Mouse (Mus musculus): ENCODE measurements around the gene Npb. TPM values are rescaled to one million over a fixed set of nuclear protein-coding genes. Genes with fewer than 3 reads are reported as not detected.

Npb gene
- total and polyA plus RNA-seq, 3 experiments: 1.9 to 3.8 TPM; not detected in 1

- peaks cover 14% of the 10 kb centered on the region for H3K4me1 ChIP-seq (ENCODE audit: insufficient read depth, low read depth, low read length)
Measured at GRCm38 (mm10) chr11:120657301-120657700, 49.0 kb downstream of the Npb start.

More at GRCm38 (mm10) chr11:120657301-120657700, 49.0 kb downstream of the Npb start:
- ATAC-seq (ENCODE audit: extremely low read depth, insufficient number of reproducible peaks, low FRiP score, poor library complexity, severe bottlenecking): no peak
- no peak overlapping the region for H3K4me3 ChIP-seq (ENCODE audit: low read depth, low read length)
- H3K36me3 ChIP-seq (replicated peaks): no peaks in the 10 kb centered on the region
- DNase-seq (ENCODE audit: low spot score): no peak
- peaks cover 74% of the 10 kb centered on the region for H3K27me3 ChIP-seq (ENCODE audit: insufficient read depth, low read length)
- no peak for TF ChIP-seq GATA2 (IDR thresholded peaks at IDR 0.05; ENCODE audit: borderline replicate concordance, low read depth, low read length)
- no peak for TF ChIP-seq CTCF (IDR thresholded peaks at IDR 0.05; ENCODE audit: low read depth, low read length)
- TF ChIP-seq TAL1 (conservative IDR thresholded peaks at IDR 0.05; ENCODE audit: low read depth, low read length): no peak
- no peak for TF ChIP-seq GATA1 (IDR thresholded peaks at IDR 0.05; ENCODE audit: borderline replicate concordance, low read length)
- no peak for TF ChIP-seq POLR2AphosphoS5 (IDR thresholded peaks at IDR 0.05; ENCODE audit: insufficient replicate concordance, low read depth, low read length)
- H3K9me3 ChIP-seq (replicated peaks): peaks cover 15% of the 10 kb centered on the region

Other genes starting within 250 kb of the Npb start
Only the 20 nearest of the 34 such genes appear.
- gene Slc25a10, start 116.6 kb upstream of the Npb start, total RNA-seq (2014; fragmentation: Nextera tagmentation): 18.2 and 18.7 TPM in 2 replicates
- 22.1 and 27.6 TPM in 2 replicates for gene Slc25a10, start 116.6 kb upstream of the Npb start, total RNA-seq (2017)
- gene Slc25a10, start 116.6 kb upstream of the Npb start, polyA plus RNA-seq (2012): 38.7 and 45.3 TPM in 2 replicates
- gene Gcgr, start 77.8 kb upstream of the Npb start, total RNA-seq (2014; fragmentation: Nextera tagmentation): not detected in 2 replicates
- gene Gcgr, start 77.8 kb upstream of the Npb start, total RNA-seq (2017): not detected in 2 replicates
- not detected in 2 replicates for gene Gcgr, start 77.8 kb upstream of the Npb start, polyA plus RNA-seq (2012)
- 53.8 and 64.3 TPM in 2 replicates for gene Mcrip1, start 58.8 kb upstream of the Npb start, total RNA-seq (2014; fragmentation: Nextera tagmentation)
- gene Mcrip1, start 58.8 kb upstream of the Npb start, total RNA-seq (2017): 19.2 and 20.9 TPM in 2 replicates
- 176 and 205 TPM in 2 replicates for gene Mcrip1, start 58.8 kb upstream of the Npb start, polyA plus RNA-seq (2012)
- not detected in 2 replicates for gene Ppp1r27, start 57.3 kb upstream of the Npb start, total RNA-seq (2014; fragmentation: Nextera tagmentation)
- gene Ppp1r27, start 57.3 kb upstream of the Npb start, total RNA-seq (2017): not detected in 2 replicates
- gene Ppp1r27, start 57.3 kb upstream of the Npb start, polyA plus RNA-seq (2012): not detected in 2 replicates
- 268 and 289 TPM in 2 replicates for gene P4hb, start 35.2 kb upstream of the Npb start, total RNA-seq (2014; fragmentation: Nextera tagmentation)
- 411 and 414 TPM in 2 replicates for gene P4hb, start 35.2 kb upstream of the Npb start, total RNA-seq (2017)
- gene P4hb, start 35.2 kb upstream of the Npb start, polyA plus RNA-seq (2012): 516 and 719 TPM in 2 replicates
- 354 and 381 TPM in 2 replicates for gene Arhgdia, start 26.9 kb upstream of the Npb start, total RNA-seq (2014; fragmentation: Nextera tagmentation)
- 155 and 158 TPM in 2 replicates for gene Arhgdia, start 26.9 kb upstream of the Npb start, total RNA-seq (2017)
- gene Arhgdia, start 26.9 kb upstream of the Npb start, polyA plus RNA-seq (2012): 1,000 and 1,072 TPM in 2 replicates
- 89.8 and 122 TPM in 2 replicates for gene Alyref, start 10.1 kb upstream of the Npb start, total RNA-seq (2014; fragmentation: Nextera tagmentation)
- 270 and 280 TPM in 2 replicates for gene Alyref, start 10.1 kb upstream of the Npb start, total RNA-seq (2017)
- 505 and 623 TPM in 2 replicates for gene Alyref, start 10.1 kb upstream of the Npb start, polyA plus RNA-seq (2012)
- 83.1 and 83.8 TPM in 2 replicates for gene Anapc11, start 10.1 kb upstream of the Npb start, total RNA-seq (2014; fragmentation: Nextera tagmentation)
- 62.3 and 69.3 TPM in 2 replicates for gene Anapc11, start 10.1 kb upstream of the Npb start, total RNA-seq (2017)
- gene Anapc11, start 10.1 kb upstream of the Npb start, polyA plus RNA-seq (2012): 176 and 212 TPM in 2 replicates
- 29.0 and 43.1 TPM in 2 replicates for gene Pcyt2, start 9.5 kb downstream of the Npb start, total RNA-seq (2014; fragmentation: Nextera tagmentation)
- gene Pcyt2, start 9.5 kb downstream of the Npb start, total RNA-seq (2017): 102 and 119 TPM in 2 replicates
- gene Pcyt2, start 9.5 kb downstream of the Npb start, polyA plus RNA-seq (2012): 129 and 146 TPM in 2 replicates
- gene Sirt7, start 16.8 kb downstream of the Npb start, total RNA-seq (2014; fragmentation: Nextera tagmentation): 28.9 and 35.3 TPM in 2 replicates
- gene Sirt7, start 16.8 kb downstream of the Npb start, total RNA-seq (2017): 74.5 and 96.2 TPM in 2 replicates
- 169 and 256 TPM in 2 replicates for gene Sirt7, start 16.8 kb downstream of the Npb start, polyA plus RNA-seq (2012)
- 16.3 and 17.5 TPM in 2 replicates for gene Mafg, start 25.1 kb downstream of the Npb start, total RNA-seq (2014; fragmentation: Nextera tagmentation)
- 18.9 and 21.9 TPM in 2 replicates for gene Mafg, start 25.1 kb downstream of the Npb start, total RNA-seq (2017)
- 29.2 and 38.9 TPM in 2 replicates for gene Mafg, start 25.1 kb downstream of the Npb start, polyA plus RNA-seq (2012)
- gene Pycr1, start 35.3 kb downstream of the Npb start, total RNA-seq (2014; fragmentation: Nextera tagmentation): 14.7 and 14.8 TPM in 2 replicates
- 1.0 and 1.5 TPM in 2 replicates for gene Pycr1, start 35.3 kb downstream of the Npb start, total RNA-seq (2017)
- 1.9 and 2.4 TPM in 2 replicates for gene Pycr1, start 35.3 kb downstream of the Npb start, polyA plus RNA-seq (2012)
- not detected in 2 replicates for gene Myadml2, start 39.7 kb downstream of the Npb start, total RNA-seq (2014; fragmentation: Nextera tagmentation)
- not detected in 2 replicates for gene Myadml2, start 39.7 kb downstream of the Npb start, total RNA-seq (2017)
- gene Myadml2, start 39.7 kb downstream of the Npb start, polyA plus RNA-seq (2012): not detected in 2 replicates
- not detected in 2 replicates for gene Notum, start 52.7 kb downstream of the Npb start, total RNA-seq (2014; fragmentation: Nextera tagmentation)
- 0.16 TPM in 1 of 2 replicates, not detected in the other for gene Notum, start 52.7 kb downstream of the Npb start, total RNA-seq (2017)
- not detected in 2 replicates for gene Notum, start 52.7 kb downstream of the Npb start, polyA plus RNA-seq (2012)
- 57.0 and 79.7 TPM in 2 replicates for gene Aspscr1, start 64.5 kb downstream of the Npb start, total RNA-seq (2014; fragmentation: Nextera tagmentation)
- 39.2 and 43.2 TPM in 2 replicates for gene Aspscr1, start 64.5 kb downstream of the Npb start, total RNA-seq (2017)
- gene Aspscr1, start 64.5 kb downstream of the Npb start, polyA plus RNA-seq (2012): 248 and 301 TPM in 2 replicates
- 250 and 284 TPM in 2 replicates for gene Cenpx, start 105.3 kb downstream of the Npb start, total RNA-seq (2014; fragmentation: Nextera tagmentation)
- 67.2 and 81.2 TPM in 2 replicates for gene Cenpx, start 105.3 kb downstream of the Npb start, total RNA-seq (2017)
- gene Cenpx, start 105.3 kb downstream of the Npb start, polyA plus RNA-seq (2012): 60.9 and 158 TPM in 2 replicates
- gene Lrrc45, start 105.4 kb downstream of the Npb start, total RNA-seq (2014; fragmentation: Nextera tagmentation): 6.4 and 12.1 TPM in 2 replicates
- 20.0 and 22.2 TPM in 2 replicates for gene Lrrc45, start 105.4 kb downstream of the Npb start, total RNA-seq (2017)
- gene Lrrc45, start 105.4 kb downstream of the Npb start, polyA plus RNA-seq (2012): 23.3 and 25.4 TPM in 2 replicates
- 2.1 TPM in 1 of 2 replicates, not detected in the other for gene Rac3, start 113.0 kb downstream of the Npb start, total RNA-seq (2014; fragmentation: Nextera tagmentation)
- gene Rac3, start 113.0 kb downstream of the Npb start, total RNA-seq (2017): 0.66 and 0.81 TPM in 2 replicates
- 1.3 and 2.6 TPM in 2 replicates for gene Rac3, start 113.0 kb downstream of the Npb start, polyA plus RNA-seq (2012)
- 16.6 and 37.5 TPM in 2 replicates for gene Dcxr, start 118.8 kb downstream of the Npb start, total RNA-seq (2014; fragmentation: Nextera tagmentation)
- gene Dcxr, start 118.8 kb downstream of the Npb start, total RNA-seq (2017): 13.1 and 18.4 TPM in 2 replicates
- gene Dcxr, start 118.8 kb downstream of the Npb start, polyA plus RNA-seq (2012): 21.0 and 24.2 TPM in 2 replicates
- gene Cbr2, start 123.6 kb downstream of the Npb start, total RNA-seq (2014; fragmentation: Nextera tagmentation): not detected in 2 replicates
- gene Cbr2, start 123.6 kb downstream of the Npb start, total RNA-seq (2017): not detected in 2 replicates
- not detected in 2 replicates for gene Cbr2, start 123.6 kb downstream of the Npb start, polyA plus RNA-seq (2012)